Mouse (Mus musculus) cerebellum, adult 2 months (tissue): ENCODE measurements around the gene Nxpe5.

ENCODE experiments used
- CTCF ChIP-seq: fragments of 200-500 bp; IDR thresholded peaks from 2 replicates; pipeline ENCODE4 v1.5.1; 2011; ENCODE audit warnings: low read depth, mild to moderate bottlenecking, control low read depth, low read length, moderate library complexity, borderline replicate concordance; ENCODE audit not compliant: insufficient read depth
- POLR2A ChIP-seq: fragments of 200-500 bp; IDR thresholded peaks from 2 replicates; pipeline ENCODE4 v1.6.1; 2011; ENCODE audit warnings: low read length, control low read depth, borderline replicate concordance; ENCODE audit not compliant: insufficient read depth

DNA sequence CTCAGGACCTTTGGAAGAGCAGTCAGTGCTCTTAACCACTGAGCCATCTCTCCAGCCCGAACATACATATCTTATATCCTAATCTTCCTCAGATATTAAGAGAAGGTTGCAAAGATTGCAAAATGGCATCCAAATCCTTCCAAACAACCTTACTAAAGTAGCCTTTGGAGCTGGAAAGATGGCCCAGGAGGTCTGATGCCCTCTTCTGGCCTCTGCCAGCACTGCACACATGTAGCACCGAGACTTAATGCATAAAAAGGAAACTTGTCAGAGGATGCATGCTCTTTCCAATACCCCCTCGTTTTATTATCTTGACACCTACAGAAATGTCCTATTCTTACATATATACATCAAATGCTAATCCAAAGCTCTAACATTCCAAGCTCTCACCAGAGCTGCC, 2.3 kb downstream of the Nxpe5 start:
- TF ChIP-seq CTCF (peak; percentile 39; the same call in 1 of the 2 replicates), POLR2A (no peak)
